Mouse (Mus musculus) mesoderm, embryonic 11.5 days (tissue): ENCODE data around the gene Nckap1l.

Source experiments
- DNase-seq: peaks from one replicate; pipeline ENCODE4 v3.0.0-alpha.2; 2012; ENCODE audit warnings: low read depth, low spot score

Nckap1l gene

GRCm38 (mm10) chr15:103500723-103501122 lies 47.1 kb downstream of the Nckap1l start:
- no peak for DNase-seq

GRCm38 (mm10) chr15:103501186-103501585 lies 47.6 kb downstream of the Nckap1l start:
- no peak for DNase-seq

DNA sequence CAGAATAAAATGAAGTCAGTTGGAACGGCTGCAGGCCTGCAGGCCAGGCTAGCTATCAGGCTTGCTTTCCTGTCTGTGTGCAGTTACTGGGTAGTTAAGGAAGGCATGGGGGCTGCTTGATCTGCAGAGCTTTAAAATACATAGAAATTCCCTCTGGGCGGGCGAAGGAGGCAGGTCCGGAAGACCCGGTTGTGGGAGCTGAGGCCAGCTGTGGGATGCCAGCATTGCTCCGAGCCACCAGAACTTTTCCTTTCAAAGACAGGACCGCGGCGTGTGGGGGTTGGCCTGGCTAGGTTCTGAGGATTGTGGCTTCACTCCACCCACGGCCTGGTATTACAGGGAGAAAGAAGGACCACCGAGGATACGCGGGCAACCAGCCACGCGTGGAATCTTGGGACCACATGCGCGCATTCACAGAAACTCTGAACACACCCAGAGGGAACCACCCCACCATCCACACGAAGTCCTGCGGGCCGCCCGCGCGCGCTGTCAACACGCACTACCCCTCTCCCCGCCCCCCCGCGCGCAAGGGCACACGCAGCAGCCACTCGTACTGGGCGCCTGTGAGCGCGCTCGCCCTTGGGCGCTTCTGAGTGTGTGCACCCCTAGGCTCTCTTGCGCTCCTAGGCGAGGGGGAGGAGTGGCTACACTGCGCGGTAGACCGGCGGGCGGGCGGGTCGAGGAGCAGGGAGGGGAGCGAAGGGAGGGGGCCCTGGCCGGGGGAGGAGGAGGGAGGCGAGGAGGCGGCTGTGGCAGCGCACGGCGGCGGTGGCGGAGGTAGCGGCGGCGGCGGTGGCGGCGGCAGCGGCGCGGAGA lies 49.0 kb downstream of the Nckap1l start, which contains the start of gene Pde1b:
Pde1b (plus strand) TSS at position 600 of the 816 bp plus-strand sequence.
- peak; percentile 59 for DNase-seq

DNA sequence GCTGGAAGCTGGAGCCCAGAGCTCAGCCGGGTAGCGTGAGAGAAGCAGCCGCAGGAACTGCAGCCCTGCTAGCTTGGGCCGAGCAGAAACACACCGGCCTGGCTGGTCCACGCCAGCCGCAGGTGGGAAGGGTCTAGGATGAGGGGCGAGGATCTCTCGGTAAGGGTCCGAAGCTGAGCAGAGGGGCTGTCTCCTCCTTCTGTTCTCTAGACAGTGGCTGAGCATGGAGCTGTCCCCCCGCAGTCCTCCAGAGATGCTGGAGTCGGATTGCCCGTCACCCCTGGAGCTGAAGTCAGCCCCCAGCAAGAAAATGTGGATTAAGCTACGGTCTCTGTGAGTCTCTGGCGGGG lies 49.6 kb downstream of the Nckap1l start:
- no peak for DNase-seq

- DNase-seq, result no peak
Measured at GRCm38 (mm10) chr15:103503660-103504059, 50.1 kb downstream of the Nckap1l start.

GRCm38 (mm10) chr15:103509317-103509716 lies 55.7 kb downstream of the Nckap1l start:
- DNase-seq, result no peak

- DNase-seq, result no peak
Measured at GRCm38 (mm10) chr15:103511652-103512051, 58.1 kb downstream of the Nckap1l start.

GRCm38 (mm10) chr15:103513621-103514031 lies 60.0 kb downstream of the Nckap1l start:
- no peak for DNase-seq

- peak; percentile 93 for DNase-seq
Measured at GRCm38 (mm10) chr15:103514119-103514518, 60.5 kb downstream of the Nckap1l start.

GRCm38 (mm10) chr15:103514914-103515313 lies 61.3 kb downstream of the Nckap1l start:
- no peak for DNase-seq

DNA sequence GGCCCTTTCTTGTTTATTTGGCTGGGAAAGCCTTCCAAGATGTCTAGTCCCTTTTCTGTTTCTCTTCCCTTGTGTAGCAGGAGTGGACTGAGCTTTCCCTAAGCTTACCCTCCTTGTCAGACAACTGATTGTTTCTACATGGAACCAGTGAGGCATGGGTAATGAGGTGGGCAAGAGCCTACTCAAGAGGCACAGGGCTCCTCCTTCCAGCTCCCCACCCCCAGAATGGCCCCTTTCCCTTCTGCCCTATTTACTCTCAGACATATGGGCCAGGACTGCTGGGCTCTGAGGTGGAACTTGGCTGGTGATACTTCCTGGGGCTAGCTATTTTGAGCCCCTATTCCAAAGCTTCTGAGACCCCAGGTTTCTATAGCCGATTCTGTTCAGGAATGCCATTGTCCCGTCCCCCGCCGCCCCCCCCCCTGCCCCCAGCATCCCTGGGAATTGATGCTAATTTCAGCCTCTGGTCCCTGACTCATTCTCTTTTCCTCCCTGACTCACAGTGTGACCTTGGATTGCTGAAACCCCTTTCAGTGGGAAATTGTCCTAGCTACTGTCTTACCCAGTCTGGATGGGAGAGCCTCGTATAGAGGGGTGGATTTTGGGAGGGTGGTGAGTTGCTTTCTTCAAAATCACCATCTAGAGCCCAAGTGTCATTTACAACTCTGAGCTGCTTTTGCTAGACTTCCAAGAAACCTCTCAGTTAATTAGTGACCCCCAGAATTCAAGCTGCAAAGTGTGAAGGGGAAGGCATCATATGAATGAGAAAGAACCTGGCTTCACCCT lies 65.2 kb downstream of the Nckap1l start:
- DNase-seq, result peak; percentile 65

DNA sequence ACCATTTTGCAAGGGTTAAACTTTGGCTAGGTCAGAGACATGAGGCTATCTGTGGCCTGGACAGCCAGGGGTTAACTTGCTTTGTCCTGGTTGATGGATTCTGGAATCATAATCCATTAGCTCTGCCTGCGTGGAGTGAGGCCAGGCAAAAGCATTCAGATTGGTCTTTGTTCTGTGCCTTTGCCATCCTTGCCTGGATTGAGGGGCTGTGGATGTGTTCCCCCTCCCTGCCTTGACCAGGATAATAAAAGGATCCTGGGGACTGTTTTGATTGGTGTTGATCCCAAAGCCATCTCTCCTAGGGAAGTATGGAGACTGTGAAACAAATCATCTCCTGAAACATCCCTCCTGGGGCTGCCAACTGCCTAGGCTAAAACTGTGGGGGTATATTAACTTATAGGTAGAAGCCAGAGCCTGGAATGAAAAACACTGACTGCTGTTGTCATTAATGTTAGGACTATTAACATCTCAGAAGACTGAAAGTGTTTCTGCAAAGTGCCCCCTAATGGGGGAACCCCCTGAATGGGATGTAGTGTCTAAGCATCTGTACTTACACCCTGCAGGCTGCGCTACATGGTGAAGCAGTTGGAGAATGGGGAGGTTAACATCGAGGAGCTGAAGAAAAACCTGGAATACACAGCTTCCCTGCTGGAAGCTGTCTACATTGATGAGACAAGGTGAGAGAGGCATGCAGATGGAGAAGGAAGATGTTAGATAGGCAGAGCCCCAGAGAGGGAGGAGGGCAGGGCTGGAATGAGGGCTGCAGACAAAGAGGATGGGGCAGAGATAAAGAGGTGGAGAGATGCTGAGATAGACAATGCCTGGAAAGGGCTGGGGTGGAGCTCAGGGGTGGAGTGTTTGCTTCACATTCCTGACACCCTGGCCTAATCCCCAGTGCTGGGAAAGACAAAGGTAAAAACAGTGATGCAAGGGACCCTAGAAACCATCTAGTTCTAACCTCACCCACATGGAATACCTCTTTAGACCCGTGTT lies 66.1 kb downstream of the Nckap1l start:
- DNase-seq, result peak; percentile 78

DNA sequence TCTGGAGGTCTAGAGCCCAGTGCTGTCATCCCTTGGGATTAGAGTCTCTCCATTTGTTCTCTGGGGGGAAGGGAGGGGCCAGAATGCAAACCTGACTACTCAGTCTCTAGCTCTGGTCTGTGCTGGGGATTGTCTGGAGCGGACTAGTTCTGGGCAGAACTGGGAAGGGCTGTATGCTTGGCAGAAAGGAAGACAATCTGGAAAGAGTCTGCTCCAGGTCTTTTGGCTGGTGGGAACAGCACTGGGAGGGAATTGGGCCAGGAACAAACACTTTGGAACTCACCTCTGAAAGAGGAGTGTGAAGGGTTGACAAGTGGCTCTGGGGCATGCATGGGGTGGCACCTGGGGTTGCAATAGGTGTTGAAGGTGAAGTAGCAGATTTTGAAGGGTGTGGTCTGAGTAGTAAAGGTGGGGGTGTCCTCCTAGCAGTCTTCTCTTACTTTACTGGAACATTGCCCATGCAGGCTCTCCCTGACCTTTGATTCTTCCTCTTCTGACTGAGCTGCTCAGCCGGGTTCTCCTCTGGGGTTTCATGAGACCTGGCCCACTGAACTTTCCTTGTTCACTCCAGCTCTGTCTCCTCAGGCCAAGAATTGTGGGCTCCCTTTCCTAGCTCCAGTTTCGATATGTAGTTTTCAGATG lies 69.0 kb downstream of the Nckap1l start:
- DNase-seq, result no peak

- peak; percentile 26 for DNase-seq
Measured at GRCm38 (mm10) chr15:103523156-103523555, 69.6 kb downstream of the Nckap1l start.

DNA sequence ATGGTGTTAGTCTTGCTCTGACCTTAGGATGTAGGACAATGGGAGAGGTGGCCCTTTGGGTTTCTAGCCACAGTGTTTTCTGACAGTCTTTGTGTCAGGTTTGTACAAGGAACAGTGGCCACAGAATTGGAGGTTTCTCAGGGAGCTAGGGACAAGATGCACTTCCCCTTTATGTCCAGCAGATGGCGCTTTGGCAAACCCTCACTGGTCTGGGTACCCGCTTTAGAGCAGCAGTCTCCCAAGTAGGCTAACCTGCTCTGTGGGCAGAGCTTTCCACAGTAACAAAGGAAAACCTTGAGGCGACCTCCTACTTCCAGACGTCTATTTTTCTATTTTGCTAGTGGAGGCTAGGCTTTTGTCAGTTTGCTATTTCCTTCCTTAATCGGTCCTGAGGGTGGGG lies 76.8 kb downstream of the Nckap1l start:
- DNase-seq, result peak; percentile 78

DNA sequence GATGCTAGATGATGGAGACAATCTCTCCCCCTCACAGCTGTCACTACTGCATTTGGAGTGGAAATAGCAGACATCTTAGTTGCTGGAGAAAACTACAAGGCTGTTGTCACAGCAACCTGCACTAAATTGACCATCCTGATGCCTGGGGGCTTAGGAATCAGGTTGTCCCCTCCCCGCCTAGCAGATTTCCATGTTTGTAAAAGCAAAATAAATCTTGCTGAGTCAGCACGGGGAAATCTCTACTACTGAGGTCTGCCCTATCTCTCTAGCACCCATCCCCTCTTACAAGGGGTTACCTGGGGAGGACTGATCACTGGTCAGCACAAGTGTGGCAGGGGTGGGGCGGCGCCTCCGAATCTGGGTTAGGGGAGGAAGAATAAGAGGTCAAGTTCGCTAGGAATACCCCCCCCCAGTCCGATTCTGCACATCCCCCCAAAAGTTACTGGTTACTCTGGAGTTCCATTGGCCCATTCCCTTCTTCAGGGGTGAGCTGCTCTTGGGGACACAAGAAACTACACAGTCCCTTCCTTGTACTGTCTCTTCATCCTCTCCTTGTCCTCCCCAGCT lies 80.5 kb downstream of the Nckap1l start:
- DNase-seq, result no peak

DNA sequence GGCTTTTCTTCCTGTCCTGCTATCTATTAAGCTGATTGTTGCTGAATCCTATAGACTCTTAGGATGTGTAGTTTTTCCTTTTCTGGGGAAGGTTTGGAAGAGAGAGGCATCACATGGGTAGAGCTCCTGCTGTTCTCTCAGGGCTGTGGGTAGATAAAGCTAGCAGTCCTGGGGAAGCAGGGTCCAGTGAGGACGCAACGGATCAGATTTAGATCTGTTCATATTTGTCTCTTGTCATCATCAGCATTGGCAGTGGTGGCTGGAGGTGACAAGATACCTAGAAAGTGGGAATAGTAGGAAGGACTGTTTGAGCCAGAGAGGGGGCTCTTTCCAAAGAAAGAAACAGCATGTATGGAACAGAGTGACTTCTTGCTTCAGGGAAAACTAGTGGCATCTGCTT lies 81.4 kb downstream of the Nckap1l start:
- DNase-seq, result no peak

DNA sequence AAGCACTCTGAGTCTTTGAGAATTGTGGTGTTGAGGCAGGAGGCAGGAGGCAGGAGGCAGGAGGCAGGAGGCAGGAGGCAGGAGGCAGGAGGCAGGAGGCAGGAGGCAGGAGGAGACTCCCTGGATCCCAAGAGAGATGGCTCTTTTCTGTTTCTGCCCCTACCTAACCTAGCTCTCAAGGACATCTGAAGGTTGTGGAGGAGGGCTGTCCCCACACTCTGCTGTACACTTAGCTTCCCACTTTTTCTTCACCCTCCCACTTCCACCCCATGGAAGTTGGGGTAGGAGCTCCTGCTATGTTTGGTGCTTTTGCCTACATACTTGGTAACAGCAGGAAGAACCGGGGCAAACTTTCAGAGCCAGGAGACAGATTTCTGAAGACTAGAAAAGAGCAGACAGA lies 82.2 kb downstream of the Nckap1l start:
- DNase-seq, result no peak

GRCm38 (mm10) chr15:103536456-103536855 lies 82.9 kb downstream of the Nckap1l start:
- DNase-seq, result no peak

DNA sequence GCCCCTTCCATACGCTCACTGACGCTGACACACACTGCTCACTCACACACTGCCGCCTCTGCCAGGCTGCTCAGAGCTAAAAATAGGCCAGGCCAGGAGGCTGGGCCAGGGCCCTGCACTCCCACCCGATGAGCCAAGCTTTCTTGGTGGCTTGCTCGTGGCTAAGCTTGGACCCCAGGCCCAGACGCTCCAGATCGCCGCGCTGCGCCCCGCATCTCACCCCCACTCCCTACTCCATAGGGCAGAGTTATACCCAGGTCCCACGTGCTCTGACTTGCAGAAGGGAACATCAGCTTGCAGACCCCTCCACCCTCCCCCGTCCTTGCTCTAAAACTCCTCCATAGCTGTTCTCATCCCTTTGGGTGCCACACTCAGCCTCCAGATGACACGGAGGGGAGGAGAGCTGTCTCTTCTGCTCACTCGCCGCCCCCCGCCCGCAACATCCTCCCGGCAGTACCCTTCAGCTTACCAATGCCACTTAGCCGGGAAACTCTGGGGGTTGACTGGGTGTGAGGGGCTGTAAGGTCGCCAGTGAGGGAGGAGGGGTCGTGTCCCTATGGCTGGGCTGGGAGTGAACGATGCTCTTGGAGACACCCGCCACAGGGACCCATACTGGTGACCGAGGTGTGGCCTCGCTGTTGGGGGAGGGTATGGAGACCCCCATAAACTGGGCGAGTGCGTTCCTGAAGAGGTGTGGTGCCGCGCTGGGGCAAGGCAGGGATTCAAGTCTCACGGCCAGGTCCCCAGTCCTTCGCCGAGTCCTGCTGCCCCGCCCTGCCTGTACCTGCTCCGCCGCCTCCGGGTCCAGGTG lies 83.6 kb downstream of the Nckap1l start:
- DNase-seq, result peak; percentile 12
